Mouse (Mus musculus) frontal cortex, postnatal 25 days (tissue): Measurements from ENCODE around the gene Tfcp2.

Source experiments
- DNase-seq, 2 experiments: peaks; one replicate each; pipeline ENCODE4 v3.0.0; 2022; ENCODE audit warnings: low spot score in 2 of 2

Tfcp2 gene

DNA sequence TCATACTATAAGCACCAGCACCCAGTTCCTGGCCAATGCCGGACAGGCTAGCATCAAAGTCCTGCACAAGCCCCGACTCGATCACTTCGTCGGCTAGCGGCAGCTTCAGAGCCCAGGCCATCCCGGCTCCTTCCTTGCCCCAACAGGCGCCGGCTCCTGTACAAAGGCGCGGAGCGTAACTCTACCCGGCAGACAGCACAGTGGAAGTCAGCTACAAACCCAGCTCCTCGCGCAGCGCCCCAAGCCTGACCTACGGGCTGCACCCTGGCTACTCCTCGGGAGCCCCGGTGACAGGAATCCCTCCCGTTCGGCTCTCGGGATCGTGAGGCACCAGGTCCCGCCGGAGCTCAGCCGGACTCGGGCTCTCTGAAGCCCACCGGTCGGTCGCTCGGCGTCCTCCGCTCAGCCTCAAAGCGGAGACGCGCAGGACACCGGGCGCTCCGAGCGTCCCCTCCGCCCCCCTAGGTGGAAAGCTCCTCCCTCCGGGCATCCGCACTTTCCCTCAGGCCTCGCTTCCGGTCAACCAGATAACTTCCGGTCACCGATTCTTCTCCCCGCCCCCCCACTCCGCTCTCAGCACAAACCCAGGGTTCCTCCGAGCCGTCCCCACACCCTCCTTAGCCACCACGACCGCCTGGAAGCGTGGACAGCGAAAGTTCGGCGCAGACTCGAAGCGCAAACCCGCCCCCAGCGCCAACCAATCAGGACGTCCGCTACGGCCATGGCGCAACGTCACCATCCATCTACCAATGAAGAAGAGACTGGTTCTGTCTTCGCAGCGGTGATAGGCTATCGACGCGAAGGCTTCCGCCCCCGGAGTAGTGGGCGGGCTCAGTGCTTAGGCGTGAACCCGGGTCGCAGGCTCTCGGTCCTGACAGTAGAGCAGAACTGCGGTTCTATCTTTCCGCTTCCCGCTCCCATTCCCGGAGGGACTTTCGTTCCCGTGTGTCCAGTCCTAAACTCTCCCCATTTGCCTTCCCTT is at the start of gene Tfcp2:
Tfcp2 (minus strand) TSS at position 683 of the 982 bp plus-strand sequence.
- peak; percentile 97 to 99 for DNase-seq

DNA sequence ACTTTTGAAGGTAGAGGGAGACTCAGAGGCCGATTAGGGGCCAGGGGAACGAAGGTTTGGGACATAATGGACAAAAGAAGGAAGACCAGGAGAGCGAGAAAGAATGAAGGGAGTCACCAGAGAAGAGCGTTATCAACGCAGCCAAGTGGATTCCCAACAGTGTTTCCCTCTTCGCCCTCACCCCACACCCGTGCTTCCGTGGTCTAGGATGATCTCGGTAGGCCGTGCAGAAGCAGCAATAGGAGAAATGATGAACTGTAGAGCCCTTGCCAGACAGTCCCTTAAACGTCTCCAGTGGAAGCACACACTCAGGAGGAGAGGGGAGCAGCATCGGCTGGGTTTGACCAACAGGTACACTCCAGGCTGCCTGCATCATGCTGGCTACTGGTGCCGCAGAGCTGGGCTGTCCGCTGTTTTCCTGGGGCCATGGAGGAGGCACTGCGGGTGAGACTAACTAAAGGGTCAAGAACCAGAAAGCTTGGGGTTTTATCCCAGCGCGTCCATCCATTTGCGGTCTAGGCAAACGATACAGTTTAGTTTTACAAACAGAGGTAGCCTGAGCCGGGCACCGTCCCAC is 49.0 kb upstream of the Tfcp2 start:
- DNase-seq: no peak

DNA sequence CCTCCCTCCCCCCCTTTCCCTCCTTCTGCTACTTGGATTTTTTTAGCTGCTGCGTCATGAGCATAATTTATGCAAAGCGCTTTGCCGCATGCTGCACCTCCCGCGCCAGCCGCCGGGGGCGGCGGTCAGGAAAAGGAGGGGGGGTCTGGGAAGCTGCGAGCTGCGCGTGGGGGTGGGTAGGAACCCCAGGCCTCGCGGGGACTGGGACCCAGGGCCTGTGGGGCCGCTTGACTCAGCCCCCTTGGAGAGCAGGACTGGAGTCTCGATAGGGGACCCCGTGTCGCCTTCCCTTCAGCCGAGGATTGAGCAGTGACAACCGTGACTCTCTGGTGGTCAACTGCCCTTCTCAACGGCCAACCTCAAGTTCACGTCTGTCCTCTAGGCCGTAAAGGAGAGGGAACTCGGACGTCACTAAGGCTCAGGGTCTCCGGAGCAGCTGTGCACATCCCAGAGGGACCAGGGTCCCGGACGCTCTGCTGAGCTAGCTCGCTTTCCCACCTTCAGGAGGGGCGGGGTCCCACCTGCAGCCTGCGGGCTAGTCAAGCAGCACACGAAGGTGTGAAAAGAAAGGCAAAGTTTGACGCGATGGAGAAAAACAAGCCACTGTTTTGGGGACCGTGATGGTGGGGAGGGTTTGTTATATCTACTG is 48.4 kb upstream of the Tfcp2 start:
- peak; percentile 29 to 47 for DNase-seq

DNA sequence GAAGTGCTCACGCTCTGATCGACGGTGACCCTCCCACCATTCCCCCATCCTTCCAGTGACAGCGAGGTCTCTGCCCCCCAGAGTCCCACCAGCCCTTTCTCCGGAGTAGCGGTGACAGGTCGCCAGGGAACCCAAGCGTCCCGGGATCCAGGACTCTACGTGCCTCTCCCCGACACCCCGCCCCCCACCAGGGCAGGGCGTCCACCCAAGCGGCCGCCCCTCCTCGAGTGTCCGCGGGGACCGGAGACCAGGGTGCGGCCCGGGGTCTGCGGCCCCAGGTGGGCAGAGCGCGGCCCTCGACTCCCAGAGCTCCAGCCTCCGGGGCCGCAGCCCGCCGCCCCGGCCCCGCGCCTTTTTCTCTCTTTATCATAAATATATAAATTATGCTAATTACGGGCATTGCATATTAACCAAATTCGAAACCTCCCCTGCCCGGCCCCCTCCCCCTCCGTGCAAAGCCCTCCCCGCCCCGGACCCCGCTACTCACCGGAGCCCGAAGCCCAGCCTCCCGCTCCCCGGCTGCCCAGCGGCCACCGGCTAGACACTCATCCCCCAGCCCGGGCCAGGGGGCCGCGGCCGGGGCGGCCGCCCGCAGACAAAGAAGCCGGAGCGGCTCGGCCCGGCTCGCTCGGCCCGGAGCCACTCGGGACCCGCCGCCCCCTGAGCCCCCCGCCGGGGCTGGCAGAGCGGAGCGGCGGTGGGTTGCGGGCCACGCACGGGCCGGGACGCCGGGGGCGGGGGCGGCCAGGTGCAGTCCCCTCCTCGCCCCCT is 47.7 kb upstream of the Tfcp2 start, which contains the start of gene Pou6f1:
Pou6f1 (minus strand) TSS at position 709 of the 771 bp plus-strand sequence.
- DNase-seq: peak; percentile 15 to 16

DNA sequence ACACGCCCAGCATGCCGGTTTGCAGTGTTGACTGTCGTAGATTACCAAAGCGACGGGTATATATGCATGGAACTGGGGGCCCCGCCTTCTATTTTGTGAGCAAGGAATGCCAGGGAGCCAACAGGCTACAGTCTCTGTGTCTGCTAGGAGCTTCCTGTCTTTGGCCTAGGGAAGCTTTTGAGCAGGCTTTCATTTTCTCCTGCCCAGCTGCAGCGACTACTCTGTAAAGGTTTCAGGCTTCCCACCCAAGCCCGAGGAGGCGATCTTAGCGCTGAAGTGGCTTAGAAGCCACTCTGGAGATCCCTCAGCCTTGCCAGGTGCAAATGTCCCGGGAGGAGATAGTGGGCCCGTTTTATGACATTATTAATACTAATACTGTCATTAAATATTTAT is 47.1 kb upstream of the Tfcp2 start:
- peak; percentile 20 to 24 for DNase-seq

DNA sequence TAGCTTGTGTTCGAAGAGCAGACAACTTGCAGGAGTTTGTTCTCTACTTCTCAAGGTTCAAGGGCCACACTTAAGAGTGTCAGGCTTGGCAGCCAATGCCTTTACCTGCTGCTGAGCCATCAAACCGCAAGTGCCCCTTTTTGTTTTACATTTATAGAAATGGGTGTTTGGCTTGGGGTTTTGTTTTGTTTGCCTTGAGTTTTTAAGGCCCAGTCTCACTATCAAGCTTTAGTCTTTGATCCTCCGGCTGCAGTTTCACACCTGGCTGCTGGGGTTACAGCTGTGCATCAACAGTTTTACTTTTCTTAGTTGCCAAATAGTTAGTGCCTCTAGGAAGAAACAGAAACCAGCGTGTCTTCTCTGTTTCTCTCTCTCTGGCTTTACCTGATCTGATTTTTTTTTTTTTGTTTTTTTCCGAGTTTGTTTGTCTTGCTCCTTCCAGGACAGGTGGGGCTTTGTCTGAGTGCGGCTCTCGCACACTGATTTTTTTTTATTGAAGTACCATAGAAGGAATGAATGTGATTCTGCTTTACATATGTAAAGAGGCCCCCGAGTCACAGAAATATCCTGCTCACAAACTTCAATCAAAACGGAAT is 46.6 kb upstream of the Tfcp2 start:
- no peak for DNase-seq

DNA sequence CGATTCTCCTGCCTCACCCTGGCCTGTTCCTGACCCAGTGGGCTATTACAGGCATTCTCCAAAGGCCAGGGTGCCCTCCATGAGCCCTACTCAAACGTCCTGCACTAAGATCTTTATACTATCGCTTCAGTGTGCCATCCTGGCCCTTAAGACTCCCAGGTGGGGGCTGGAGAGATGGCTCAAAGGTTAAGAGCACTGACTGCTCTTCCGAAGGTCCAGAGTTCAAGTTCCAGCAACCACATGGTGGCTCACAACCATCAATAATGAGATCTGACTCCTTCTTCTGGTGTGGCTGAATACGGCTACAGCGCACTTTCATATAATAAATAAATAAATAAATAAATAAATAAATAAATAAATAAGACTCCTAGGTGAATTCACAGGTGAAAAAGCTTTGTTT is 41.0 kb upstream of the Tfcp2 start:
- no peak for DNase-seq

DNA sequence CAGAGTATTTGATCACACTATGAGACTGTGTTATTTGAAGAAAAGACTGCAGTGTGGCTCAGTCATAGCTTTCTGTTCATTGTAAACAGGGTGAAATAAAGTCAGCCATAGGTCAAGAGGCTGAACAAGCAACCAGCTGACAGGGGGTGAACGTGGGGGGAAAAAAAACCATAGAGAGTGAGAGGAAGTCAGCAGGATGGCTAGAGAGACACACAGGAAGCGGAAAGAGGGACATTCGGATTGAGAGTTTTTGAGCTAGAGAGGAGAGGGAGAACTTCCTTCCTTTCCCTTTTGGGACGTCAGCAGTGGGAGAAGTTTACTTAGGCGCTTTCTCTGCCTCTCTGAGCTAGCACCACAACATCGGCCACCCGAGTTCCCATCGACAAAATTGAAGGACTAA is 38.6 kb upstream of the Tfcp2 start:
- DNase-seq: no peak

DNA sequence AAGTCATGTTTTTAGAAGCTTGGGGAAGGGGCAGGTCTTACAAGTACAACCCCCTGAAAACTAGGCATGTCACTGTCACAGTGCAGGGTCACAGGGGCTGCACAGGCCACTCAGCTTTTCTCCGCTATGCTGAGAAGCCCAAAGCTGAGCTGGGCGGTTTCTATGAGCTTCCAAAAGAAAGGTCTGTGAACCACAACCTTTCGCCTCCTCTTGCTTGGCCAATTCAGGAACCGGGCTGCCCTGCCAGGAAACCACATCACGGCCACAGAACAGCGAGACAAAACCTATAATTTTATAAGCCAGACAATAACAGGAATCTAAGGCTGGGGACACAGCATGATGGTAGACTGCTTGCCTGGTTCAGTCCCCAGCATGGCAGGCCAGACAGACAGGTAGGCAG is 36.5 kb upstream of the Tfcp2 start:
- no peak for DNase-seq

DNA sequence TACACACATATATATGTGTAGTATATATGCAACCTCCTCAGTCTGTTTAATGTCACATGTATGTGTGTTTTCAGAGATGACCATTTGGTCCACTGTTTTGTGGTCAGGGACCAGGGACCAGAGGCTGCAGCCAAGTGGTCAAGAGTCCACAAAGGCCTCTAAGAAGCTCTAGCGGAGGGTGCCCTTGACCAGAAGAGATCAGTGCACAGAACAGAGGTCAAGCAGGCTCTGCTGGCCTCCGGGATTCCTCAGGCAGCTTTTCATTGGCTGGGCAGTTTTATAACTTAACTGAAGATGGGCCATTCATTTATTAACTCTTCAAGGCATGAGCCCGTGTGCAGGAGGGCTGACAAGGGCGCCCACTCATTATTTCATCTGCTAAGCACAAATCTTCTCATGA is 35.4 kb upstream of the Tfcp2 start:
- no peak for DNase-seq

DNA sequence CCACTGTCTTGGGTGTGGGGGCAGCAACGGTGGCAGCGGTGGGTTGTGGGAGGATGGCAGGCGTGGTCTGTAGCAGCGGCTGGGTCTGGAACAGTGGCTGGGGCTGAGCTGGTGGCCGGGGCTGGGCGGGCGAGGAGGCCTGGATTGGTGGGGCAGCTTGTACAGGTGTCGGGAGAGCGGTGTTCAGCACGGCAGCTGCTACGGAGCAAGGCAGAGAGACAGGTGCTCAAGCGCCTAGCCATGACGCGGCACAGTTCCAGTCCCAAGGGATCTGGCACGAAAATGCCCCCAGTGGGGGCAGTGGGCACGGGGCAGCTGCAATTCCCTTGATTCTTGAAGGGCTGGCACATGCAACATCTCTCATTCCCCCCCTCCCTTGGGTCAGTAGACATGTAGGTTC is 34.1 kb upstream of the Tfcp2 start:
- no peak for DNase-seq

DNA sequence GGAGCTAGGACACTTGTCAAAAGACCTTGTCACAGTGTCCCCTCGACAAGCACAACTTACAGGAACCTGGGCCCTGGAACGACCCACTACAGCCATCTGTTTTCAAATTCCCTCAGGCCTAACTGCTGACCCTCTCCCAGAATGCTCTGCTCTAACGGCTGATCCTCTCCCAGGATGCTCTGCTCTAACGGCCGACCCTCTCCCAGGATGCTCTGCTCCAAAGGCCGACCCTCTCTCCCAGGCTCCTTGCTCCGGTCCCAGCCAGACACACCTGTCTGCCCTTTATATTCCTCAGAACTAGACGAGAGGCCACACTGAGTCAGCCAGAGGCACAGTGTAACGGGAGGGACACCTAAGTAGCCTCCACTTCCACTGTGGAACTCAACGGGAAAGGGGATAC is 28.3 kb upstream of the Tfcp2 start:
- DNase-seq: no peak

DNA sequence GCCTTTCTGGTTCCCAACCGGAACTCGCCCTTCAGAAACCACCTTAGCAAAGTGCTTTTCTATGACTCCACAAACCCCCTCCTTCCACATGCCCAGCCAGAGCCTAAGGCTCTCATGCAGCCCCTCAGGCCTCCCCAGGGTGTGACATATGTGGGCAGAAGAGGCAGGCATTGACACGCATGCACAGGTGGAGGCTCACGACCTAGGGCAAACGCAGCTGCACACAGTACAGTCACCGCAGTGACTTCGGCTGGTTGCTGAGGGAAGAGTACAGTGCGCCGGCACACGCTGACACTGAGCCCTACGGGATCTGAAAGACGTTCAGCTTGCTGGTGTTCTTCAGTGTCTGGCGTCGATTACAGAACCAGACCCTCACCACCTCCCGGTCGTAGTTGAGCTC is 26.2 kb upstream of the Tfcp2 start:
- no peak for DNase-seq

DNA sequence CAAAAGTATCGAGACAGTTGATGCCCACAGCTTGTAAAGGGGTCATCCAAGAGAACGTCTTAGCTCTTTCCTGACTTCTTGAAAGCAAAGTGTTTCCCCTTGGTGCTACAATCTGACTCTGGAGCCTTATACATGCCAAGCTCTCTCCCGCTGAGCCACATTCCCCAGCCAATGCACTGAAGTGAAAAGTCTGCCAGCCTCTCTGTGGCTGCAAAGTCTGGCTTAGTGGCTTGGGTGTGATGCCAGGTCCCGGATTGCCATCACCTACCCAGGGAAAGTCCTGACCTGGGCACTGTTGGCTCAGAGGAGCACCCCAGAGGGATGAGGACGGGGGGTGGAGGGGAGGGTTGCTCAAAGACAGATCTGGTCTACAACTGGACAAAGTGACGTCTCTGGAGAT is 25.0 kb upstream of the Tfcp2 start:
- no peak for DNase-seq

DNA sequence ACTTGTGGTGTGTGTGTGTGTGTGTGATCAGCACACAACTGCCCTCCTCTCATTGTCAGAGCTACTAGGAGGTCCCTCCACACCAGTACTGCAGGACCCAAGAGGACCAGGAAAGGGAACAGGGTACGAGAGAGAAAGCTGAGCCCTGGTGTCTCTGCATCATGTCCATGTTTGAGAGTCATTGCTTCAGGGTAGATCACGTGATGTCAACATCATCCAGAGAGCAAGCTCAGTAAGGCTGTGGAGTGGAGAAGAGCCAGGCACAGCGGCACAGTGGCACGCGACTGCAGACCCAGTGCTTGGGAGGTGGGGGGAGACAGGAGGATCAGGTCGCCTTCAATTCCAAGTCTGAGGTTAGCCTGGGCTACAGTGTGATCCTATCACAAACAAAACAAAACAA is 24.6 kb upstream of the Tfcp2 start:
- DNase-seq: no peak

DNA sequence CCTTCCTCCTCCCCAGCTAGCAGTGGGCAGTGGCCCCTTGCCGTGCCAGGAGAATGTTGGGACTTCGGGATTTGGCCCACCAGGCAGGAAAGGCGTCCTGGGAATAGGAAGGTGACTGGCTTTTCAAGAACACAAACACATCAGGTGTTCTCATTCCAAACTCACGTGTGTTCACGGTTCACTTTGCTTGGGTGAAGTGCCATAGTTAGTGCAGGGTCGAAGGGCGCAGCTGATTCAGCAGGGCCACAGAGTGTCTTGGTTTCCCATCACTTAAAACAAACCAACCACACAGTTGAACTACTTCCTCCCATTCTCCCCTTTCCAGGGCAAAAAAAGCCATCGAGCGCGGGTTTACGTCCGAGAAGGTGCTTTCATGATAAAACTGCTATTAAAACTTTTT is 23.6 kb upstream of the Tfcp2 start:
- DNase-seq: no peak

DNA sequence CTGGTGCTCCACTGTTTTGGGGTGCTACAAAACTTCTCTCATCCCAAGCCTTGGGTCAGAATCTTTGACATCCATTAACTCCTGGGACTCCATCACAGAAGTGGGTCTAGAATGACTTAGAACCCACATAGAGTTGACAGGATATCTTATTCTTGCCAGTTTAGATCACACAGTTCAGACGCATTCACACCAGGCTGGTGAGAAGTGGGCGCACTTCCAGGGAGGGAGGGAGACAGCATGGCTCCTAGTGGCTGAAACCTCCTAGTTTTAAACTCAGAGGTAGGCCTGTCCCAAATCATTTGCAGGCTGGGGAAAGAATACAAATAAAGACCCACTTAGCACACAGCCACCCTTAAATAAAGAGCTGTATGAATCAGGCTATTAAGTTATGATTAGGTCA is 22.6 kb upstream of the Tfcp2 start:
- no peak for DNase-seq

DNA sequence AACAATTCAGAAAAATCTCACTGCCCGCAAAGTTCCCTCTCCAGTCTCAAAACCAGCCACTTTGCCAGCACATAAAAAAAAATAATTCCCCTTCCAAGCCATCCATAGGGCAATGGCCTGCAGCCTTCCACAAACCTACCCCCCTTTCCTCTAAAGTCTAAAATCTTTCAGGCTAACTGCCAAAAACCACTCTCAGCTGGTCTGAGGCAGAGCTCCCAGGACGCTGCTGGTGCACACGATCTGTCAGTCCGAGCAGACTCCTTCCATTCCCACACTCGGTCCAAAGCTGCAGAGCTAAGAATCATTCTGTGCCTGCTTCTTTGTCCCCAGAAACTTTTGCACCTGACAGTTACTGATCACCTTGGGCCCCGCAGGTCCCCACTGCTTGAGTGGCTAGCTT is 22.1 kb upstream of the Tfcp2 start:
- no peak for DNase-seq

DNA sequence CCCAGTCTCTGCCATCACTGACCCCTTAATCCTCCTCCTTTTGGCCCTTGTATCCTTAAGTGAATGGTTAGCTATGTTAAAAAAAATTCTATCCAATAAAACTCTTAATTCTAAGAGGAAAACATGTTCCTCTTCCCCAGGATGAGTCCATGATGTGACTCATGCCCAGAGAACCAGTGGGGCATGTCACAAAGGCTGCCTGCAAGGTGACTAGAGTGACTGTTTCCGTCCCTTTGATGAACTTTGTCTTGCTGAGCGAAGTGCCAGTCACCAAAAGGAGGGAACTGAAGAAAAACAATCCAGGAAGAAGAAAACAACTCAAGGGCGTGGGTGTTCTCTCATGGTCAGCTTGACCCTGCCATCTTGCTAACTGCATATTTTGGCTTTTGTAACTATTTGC is 17.4 kb upstream of the Tfcp2 start:
- no peak for DNase-seq

DNA sequence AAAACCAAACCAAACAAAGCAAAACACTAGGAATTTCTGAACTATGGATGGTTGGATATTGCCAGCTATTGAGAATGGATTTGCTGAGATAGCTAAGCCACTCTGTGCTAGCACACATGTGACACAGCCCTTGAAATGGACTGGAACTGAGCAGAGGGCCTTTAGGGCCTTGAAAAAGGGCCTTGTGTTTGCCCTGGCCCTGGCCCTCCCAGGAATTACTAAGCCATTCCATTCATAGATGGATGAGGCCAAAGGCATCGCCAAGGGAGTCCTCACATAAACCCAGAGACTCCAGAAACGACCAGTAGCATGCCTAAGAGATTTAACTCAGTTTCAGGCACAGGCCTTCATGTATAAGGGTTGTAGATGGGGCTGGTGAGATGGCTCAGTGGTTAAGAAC is 14.7 kb upstream of the Tfcp2 start:
- no peak for DNase-seq

DNA sequence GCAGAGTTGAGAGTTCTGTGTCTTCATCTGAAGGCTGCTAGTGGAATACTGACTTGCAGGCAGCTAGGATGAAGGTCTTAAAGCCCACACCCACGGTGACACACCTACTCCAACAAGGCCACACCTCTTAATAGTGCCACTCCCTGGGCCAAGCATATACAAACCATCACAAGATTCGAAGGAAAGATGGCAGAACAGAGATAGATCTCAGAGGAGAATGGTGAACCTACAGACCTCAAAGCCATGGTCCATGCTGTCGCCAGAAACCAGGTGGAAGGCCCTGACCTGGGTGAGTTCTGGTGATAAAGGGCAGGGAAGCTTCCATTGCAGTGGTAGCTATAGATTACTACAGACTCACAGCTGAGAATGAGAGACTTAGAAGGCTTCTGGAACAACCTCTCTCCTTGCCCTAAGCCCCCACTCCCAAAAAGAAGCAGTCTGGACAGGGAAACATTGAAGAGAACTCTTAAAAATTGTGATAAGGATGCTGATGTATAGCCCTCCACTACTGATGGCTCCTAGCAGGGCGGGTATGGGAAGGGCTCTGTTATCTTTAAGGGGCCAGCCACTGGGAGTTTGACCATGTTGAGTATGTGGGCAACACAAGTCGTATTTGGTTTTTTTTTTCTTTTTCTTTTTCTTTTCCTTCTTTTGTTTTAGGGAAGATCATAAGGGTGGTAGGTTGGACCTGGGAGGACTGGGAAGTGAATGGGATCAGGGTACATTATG is 6.1 kb upstream of the Tfcp2 start:
- DNase-seq: no peak
